Mouse (Mus musculus): ENCODE data around the gene Atg16l2.

DNA sequence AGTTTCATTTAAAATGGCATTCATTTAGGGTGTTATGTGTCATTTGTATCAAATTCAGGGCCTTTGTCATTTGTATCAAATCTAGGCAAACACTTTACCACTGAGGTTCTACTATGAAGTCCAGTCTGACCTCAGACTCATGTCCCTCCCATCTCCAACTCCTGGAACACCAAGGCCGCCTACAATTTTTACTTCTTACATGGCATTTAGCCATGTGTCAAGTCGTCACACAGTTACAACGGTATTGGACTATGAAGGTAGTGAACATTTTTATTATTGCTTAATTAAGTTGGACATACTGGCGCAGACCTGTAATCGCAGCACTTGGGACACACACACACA is 7.9 kb upstream of the Atg16l2 start:
- no peak for TF ChIP-seq EP300 (IDR thresholded peaks at IDR 0.05)
- TF ChIP-seq CTCF (IDR thresholded peaks at IDR 0.05), result no peak
